Mouse (Mus musculus): Measurements from ENCODE around the gene Gpm6b. TPM values are rescaled to one million over a fixed set of nuclear protein-coding genes. Genes with fewer than 3 reads are reported as not detected.

The Gpm6b gene
- polyA plus RNA-seq (2012), result 0.15 and 0.20 TPM in 2 replicates

DNA sequence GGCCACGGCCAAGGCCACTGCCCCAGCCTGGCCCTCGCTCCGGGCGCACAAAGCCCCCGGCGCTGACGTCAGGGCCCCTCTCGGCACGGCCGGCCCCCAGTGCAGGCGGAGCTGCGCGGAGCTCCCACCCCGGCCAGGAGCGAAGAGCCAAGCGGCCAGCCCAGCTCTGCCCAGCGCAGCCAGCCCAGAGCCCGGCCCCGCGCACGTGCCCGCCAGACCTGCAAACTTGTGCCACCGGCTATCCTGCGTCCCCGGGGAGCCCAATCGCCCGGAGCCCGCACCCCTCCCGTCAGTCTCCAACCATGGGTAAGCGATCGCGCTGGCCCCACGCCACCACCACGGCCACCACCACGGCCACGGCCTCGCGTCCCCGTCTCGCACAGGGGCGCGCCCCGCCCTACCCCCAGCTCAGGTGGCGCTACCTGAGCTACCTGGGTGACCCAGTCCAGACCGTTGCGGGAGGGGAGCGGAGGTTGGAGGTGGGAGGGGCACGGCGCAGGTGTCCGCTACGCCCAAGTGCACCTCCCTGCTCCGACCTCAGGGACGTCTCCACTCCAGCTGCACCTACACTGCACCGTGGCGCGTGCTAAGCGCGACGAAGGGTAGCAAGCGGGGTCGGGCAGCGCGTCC is at the start of gene Gpm6b:
Gpm6b (plus strand) TSS at position 81 of the 630 bp plus-strand sequence.

Other genes with a start within 250 kb of the Gpm6b start
- gene Gemin8, start 68.5 kb upstream of the Gpm6b start, polyA plus RNA-seq (2012), result 7.9 and 12.3 TPM in 2 replicates
- 0.30 and 0.44 TPM in 2 replicates for gene Trappc2, start 201.7 kb downstream of the Gpm6b start, polyA plus RNA-seq (2012)
- gene Ofd1, start 201.8 kb downstream of the Gpm6b start, polyA plus RNA-seq (2012), result 3.1 and 3.3 TPM in 2 replicates
- 3.7 and 4.2 TPM in 2 replicates for gene Rab9, start 241.0 kb downstream of the Gpm6b start, polyA plus RNA-seq (2012)

All from megakaryocyte-erythroid progenitor cell, adult 5 weeks (primary cell).